Mouse (Mus musculus) activated CD4-positive, CD25-positive, alpha-beta regulatory T cell, adult 4 months (primary cell): ENCODE data around the gene Rnf157. TPM values are rescaled to one million over a fixed set of nuclear protein-coding genes. Genes with fewer than 3 reads are reported as not detected.

Experiments
- ATAC-seq: one replicate; pipeline ENCODE4 v1.8.0; 2017
- polyA plus RNA-seq, 2 experiments: library from polyadenylated mRNA; unstranded; fragments of 100-300 nt; shearing (Covaris generic); gene quantifications; one replicate each; pipeline ENCODE4 v1.2.1; 2017

Rnf157 gene
- polyA plus RNA-seq, 2 experiments from 2014 or later = 6.6 to 6.9 TPM

- ATAC-seq = no peak
Measured at GRCm38 (mm10) chr11:116333526-116334416, 79.1 kb downstream of the Rnf157 start.

GRCm38 (mm10) chr11:116332983-116333270, 79.9 kb downstream of the Rnf157 start:
- no peak for ATAC-seq

- ATAC-seq = no peak
Measured at GRCm38 (mm10) chr11:116332232-116332982, 80.4 kb downstream of the Rnf157 start.

GRCm38 (mm10) chr11:116330211-116330518, 82.7 kb downstream of the Rnf157 start:
- ATAC-seq = no peak

GRCm38 (mm10) chr11:116329314-116330210, 83.3 kb downstream of the Rnf157 start:
- no peak for ATAC-seq

- no peak for ATAC-seq
Measured at GRCm38 (mm10) chr11:116326963-116327603, 85.7 kb downstream of the Rnf157 start.

GRCm38 (mm10) chr11:116318719-116319659, 93.8 kb downstream of the Rnf157 start:
- ATAC-seq = peak; percentile 54

- no peak for ATAC-seq
Measured at GRCm38 (mm10) chr11:116312359-116312758, 100.5 kb downstream of the Rnf157 start.

GRCm38 (mm10) chr11:116311169-116311568, 101.7 kb downstream of the Rnf157 start:
- ATAC-seq = no peak

GRCm38 (mm10) chr11:116309601-116310000, 103.2 kb downstream of the Rnf157 start:
- ATAC-seq = no peak

- ATAC-seq = no peak
Measured at GRCm38 (mm10) chr11:116307762-116308531, 104.9 kb downstream of the Rnf157 start.

GRCm38 (mm10) chr11:116307019-116307725, 105.7 kb downstream of the Rnf157 start, which contains the start of gene Exoc7:
Gene Exoc7, minus strand, starts transcription at chr11:116307233.
- ATAC-seq = no peak

- peak; percentile 90 for ATAC-seq
Measured at GRCm38 (mm10) chr11:116306126-116306982, 106.5 kb downstream of the Rnf157 start.

- no peak for ATAC-seq
Measured at GRCm38 (mm10) chr11:116305423-116305822, 107.4 kb downstream of the Rnf157 start.

GRCm38 (mm10) chr11:116298621-116299020, 114.2 kb downstream of the Rnf157 start:
- ATAC-seq = no peak

GRCm38 (mm10) chr11:116298221-116298620, 114.6 kb downstream of the Rnf157 start:
- ATAC-seq = no peak

GRCm38 (mm10) chr11:116297017-116297416, 115.8 kb downstream of the Rnf157 start:
- no peak for ATAC-seq

- ATAC-seq = no peak
Measured at GRCm38 (mm10) chr11:116296191-116296734, 116.6 kb downstream of the Rnf157 start.
